Mouse (Mus musculus): ENCODE data around the gene Tbc1d21. TPM values are rescaled to one million over a fixed set of nuclear protein-coding genes. Genes with fewer than 3 reads are reported as not detected.

Tbc1d21 gene
- total and polyA plus RNA-seq, 2 experiments, result not detected

DNA sequence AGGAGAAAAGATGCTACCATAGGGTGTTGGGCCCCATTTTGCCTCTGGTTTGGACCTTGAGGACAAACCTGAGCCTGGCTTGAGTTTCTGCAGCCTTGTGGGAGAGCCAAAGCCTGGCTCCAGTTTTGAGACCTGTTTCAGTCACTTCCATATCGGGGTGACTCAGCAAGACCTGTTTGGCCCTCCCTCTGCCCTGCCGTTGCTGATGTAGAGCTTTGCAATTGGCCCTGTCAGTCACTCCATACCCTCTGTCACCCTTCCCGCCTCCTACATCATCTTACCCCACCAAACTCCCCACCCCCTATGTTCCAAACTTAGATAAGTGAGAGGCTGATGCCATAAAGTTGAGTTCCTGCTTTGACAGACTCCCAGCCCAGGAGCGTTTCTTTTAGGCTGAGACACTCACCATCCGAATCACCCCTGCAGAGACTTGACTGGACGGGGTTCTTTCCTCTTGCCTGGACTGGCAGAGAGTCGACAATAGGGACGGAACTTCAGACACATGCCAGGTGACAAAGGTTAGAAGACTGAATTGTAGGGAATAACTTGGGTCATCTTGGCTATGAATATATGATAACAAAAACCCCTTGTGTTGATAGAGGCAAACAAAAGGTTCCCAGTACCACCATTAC is 33.5 kb downstream of the Tbc1d21 start:
- Histone ChIP-seq H3K9ac (ENCODE audit: low read depth, low read length) (no peak overlapping the region), H3K4me3 (ENCODE audit: insufficient read depth, low read depth, low read length) (no peak overlapping the region), H3K27ac (replicated peaks; ENCODE audit: insufficient read depth, low read depth, low read length) (no peak overlapping the region), H3K36me3 (ENCODE audit: control insufficient read depth, insufficient read depth, low read length) (no peaks in the 10 kb centered on the region), H3K27me3 (ENCODE audit: control insufficient read depth, insufficient read depth, low read length) (no peaks in the 10 kb centered on the region), H3K4me1 (ENCODE audit: control insufficient read depth, insufficient read depth, low read length) (no peaks in the 10 kb centered on the region), H3K79me2 (ENCODE audit: control insufficient read depth, insufficient read depth, low read length) (no peaks in the 10 kb centered on the region)
- DNase-seq (ENCODE audit: extremely low read depth, low read depth, low spot score), result no peak
- no peak for TF ChIP-seq CTCF (IDR thresholded peaks at IDR 0.05; ENCODE audit: low read depth, low read length)
- TF ChIP-seq POLR2A (IDR thresholded peaks at IDR 0.05; ENCODE audit: extremely low read depth, insufficient read depth, low read length), result no peak
- 79% methylated on average over 8 of the region's 8 CpGs for WGBS

DNA sequence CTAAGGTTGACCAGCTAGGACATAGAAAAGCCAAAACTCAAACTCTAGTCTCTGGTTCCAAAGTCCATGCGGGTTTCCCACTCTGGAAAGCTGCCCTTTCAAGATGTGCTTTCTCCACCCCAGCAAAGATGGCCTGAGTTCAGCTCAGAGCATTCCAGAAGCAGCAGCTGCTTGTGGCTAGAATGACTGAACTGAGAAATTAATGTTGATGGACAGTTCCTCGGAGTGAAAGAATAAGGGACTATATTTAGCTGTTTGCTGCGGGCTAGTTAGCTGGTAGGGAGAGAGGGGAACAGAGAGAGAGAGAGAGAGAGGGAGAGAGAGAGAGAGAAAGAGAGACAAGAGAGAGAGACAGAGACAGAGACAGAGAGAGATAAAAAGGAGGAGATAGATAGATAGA is 39.0 kb downstream of the Tbc1d21 start:
- no peak for TF ChIP-seq POLR2A (IDR thresholded peaks at IDR 0.05; ENCODE audit: extremely low read depth, insufficient read depth, low read length)
- no peak for TF ChIP-seq CTCF (IDR thresholded peaks at IDR 0.05; ENCODE audit: low read depth, low read length)
- WGBS, result 71% methylated on average over 3 of the region's 3 CpGs
- DNase-seq (ENCODE audit: extremely low read depth, low read depth, low spot score), result no peak
- Histone ChIP-seq H3K27me3 (ENCODE audit: control insufficient read depth, insufficient read depth, low read length) (no peaks in the 10 kb centered on the region), H3K36me3 (ENCODE audit: control insufficient read depth, insufficient read depth, low read length) (no peaks in the 10 kb centered on the region), H3K4me1 (ENCODE audit: control insufficient read depth, insufficient read depth, low read length) (no peaks in the 10 kb centered on the region), H3K27ac (replicated peaks; ENCODE audit: insufficient read depth, low read depth, low read length) (no peak overlapping the region), H3K4me3 (ENCODE audit: insufficient read depth, low read depth, low read length) (no peak overlapping the region), H3K9ac (ENCODE audit: low read depth, low read length) (no peak overlapping the region), H3K79me2 (ENCODE audit: control insufficient read depth, insufficient read depth, low read length) (no peaks in the 10 kb centered on the region)

DNA sequence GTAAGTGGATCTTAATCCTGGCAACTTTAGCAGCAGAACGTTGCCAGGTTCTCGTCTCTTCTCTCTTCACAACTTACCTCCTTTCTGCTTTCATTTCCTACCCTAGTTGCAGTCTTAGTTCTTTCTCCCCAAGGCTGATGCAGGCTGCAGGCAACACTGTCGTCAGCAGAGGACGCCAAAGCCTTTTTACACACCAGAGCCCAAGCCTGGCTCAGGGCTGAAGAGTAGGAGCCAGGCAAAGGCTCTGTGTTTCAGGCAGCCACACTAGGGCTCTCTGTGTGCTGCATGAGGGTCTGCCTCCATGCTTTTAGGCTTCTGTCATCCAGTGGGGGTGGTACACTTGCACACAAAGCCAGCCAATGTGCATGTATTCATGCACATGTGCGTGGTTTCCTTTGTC is 40.0 kb downstream of the Tbc1d21 start:
- no peaks in the 10 kb centered on the region for H3K27me3 ChIP-seq (ENCODE audit: control insufficient read depth, insufficient read depth, low read length)
- no peaks in the 10 kb centered on the region for H3K4me1 ChIP-seq (ENCODE audit: control insufficient read depth, insufficient read depth, low read length)
- no peak for DNase-seq (ENCODE audit: extremely low read depth, low read depth, low spot score)
- H3K9ac ChIP-seq (ENCODE audit: low read depth, low read length), result no peak overlapping the region
- peak; percentile 84 for TF ChIP-seq CTCF (IDR thresholded peaks at IDR 0.05; ENCODE audit: low read depth, low read length)
- TF ChIP-seq POLR2A (IDR thresholded peaks at IDR 0.05; ENCODE audit: extremely low read depth, insufficient read depth, low read length), result no peak
- no peak overlapping the region for H3K27ac ChIP-seq (replicated peaks; ENCODE audit: insufficient read depth, low read depth, low read length)
- 26% methylated on average over 5 of the region's 5 CpGs for WGBS
- no peaks in the 10 kb centered on the region for H3K36me3 ChIP-seq (ENCODE audit: control insufficient read depth, insufficient read depth, low read length)
- H3K4me3 ChIP-seq (ENCODE audit: insufficient read depth, low read depth, low read length), result no peak overlapping the region
- H3K79me2 ChIP-seq (ENCODE audit: control insufficient read depth, insufficient read depth, low read length), result no peaks in the 10 kb centered on the region

DNA sequence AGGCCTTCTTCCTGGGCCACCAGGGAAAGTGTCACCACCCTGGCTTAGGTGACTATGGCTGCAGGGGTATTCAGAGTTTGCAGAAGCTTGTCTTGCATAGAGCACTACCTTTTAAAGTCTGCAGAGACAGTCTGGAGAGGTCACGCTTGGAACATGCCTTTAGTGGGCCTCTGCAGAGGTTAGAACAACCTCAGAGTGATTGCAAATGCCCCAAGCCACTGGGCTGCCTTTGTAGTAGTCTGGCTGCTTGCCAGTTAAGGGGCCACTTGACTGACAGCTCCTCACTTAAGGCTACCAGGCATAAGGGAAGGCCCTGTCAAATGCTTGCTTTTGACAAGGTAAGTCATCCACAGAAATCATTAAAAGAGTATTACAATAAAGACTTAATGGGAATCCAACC is 42.9 kb downstream of the Tbc1d21 start:
- WGBS, result 69% methylated on average over 1 of the region's 1 CpGs
- Histone ChIP-seq H3K4me3 (ENCODE audit: insufficient read depth, low read depth, low read length) (no peak overlapping the region), H3K9ac (ENCODE audit: low read depth, low read length) (no peak overlapping the region), H3K27me3 (ENCODE audit: control insufficient read depth, insufficient read depth, low read length) (no peaks in the 10 kb centered on the region), H3K27ac (replicated peaks; ENCODE audit: insufficient read depth, low read depth, low read length) (no peak overlapping the region), H3K36me3 (ENCODE audit: control insufficient read depth, insufficient read depth, low read length) (no peaks in the 10 kb centered on the region), H3K4me1 (ENCODE audit: control insufficient read depth, insufficient read depth, low read length) (no peaks in the 10 kb centered on the region), H3K79me2 (ENCODE audit: control insufficient read depth, insufficient read depth, low read length) (no peaks in the 10 kb centered on the region)
- DNase-seq (ENCODE audit: extremely low read depth, low read depth, low spot score), result no peak
- no peak for TF ChIP-seq CTCF (IDR thresholded peaks at IDR 0.05; ENCODE audit: low read depth, low read length)
- TF ChIP-seq POLR2A (IDR thresholded peaks at IDR 0.05; ENCODE audit: extremely low read depth, insufficient read depth, low read length), result no peak

DNA sequence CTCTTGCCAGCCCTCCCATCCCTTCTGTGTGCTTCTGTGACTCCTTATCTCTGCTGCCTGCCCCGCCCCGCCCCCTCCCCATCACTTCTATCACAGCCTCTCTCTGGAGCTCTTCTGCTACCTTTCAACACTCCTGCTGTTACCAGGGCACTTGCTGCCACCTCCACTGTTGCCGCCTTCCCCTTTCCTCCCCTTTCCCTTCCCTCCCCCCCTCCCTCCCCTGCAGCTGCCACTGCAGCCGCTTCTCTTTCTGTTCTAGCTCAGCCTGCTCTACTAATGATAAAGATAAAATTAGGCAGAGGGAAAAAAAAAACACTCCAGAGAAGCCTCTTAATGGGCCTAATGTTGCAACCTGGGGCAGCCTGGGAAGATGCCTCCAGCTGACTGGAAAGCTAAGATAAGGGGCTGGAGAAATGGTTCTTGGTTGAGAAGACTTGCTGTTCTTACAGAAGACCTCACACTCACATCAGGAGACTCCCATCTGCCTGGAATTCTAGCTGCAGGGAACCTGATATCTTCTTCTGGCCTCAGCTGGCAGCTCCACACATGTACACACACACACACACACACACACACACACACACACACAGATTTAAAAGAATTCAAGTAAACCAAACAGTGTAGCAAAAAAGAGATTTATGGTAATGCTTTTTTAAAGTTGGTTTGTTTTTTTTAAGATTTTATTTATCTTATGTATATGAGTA is 43.6 kb downstream of the Tbc1d21 start:
- 49% methylated on average over 4 of the region's 4 CpGs for WGBS
- Histone ChIP-seq H3K36me3 (ENCODE audit: control insufficient read depth, insufficient read depth, low read length) (no peaks in the 10 kb centered on the region), H3K9ac (ENCODE audit: low read depth, low read length) (no peak overlapping the region), H3K4me1 (ENCODE audit: control insufficient read depth, insufficient read depth, low read length) (no peaks in the 10 kb centered on the region), H3K27ac (replicated peaks; ENCODE audit: insufficient read depth, low read depth, low read length) (no peak overlapping the region), H3K79me2 (ENCODE audit: control insufficient read depth, insufficient read depth, low read length) (no peaks in the 10 kb centered on the region), H3K27me3 (ENCODE audit: control insufficient read depth, insufficient read depth, low read length) (no peaks in the 10 kb centered on the region), H3K4me3 (ENCODE audit: insufficient read depth, low read depth, low read length) (no peak overlapping the region)
- no peak for DNase-seq (ENCODE audit: extremely low read depth, low read depth, low spot score)
- TF ChIP-seq POLR2A (IDR thresholded peaks at IDR 0.05; ENCODE audit: extremely low read depth, insufficient read depth, low read length) (no peak), CTCF (IDR thresholded peaks at IDR 0.05; ENCODE audit: low read depth, low read length) (no peak)

DNA sequence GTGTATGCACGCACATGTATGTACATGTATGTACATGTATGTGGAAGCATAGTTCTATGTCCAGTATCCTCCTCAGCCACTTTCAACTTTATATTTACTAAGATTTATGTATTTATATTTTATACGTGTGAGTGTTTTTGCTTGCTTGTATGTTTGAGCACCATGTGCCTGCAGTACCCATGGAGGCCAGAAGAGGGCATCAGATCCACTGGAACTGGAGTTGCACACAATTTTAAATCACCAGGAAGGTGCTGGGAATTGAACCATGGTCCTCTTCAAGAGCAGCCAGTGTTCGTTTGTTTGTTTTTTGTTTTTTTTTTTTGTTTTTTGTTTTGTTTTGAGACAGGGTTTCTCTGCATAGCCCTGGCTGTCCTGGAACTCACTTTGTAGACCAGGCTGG is 48.6 kb downstream of the Tbc1d21 start:
- no peak for DNase-seq (ENCODE audit: extremely low read depth, low read depth, low spot score)
- Histone ChIP-seq H3K9ac (ENCODE audit: low read depth, low read length) (no peak overlapping the region), H3K4me1 (ENCODE audit: control insufficient read depth, insufficient read depth, low read length) (no peaks in the 10 kb centered on the region), H3K79me2 (ENCODE audit: control insufficient read depth, insufficient read depth, low read length) (no peaks in the 10 kb centered on the region), H3K27ac (replicated peaks; ENCODE audit: insufficient read depth, low read depth, low read length) (no peak overlapping the region), H3K4me3 (ENCODE audit: insufficient read depth, low read depth, low read length) (no peak overlapping the region), H3K27me3 (ENCODE audit: control insufficient read depth, insufficient read depth, low read length) (no peaks in the 10 kb centered on the region; the same call in 1 of the 2 replicates), H3K36me3 (ENCODE audit: control insufficient read depth, insufficient read depth, low read length) (no peaks in the 10 kb centered on the region)
- 95% methylated on average over 3 of the region's 3 CpGs for WGBS
- TF ChIP-seq CTCF (IDR thresholded peaks at IDR 0.05; ENCODE audit: low read depth, low read length), result no peak; the same call in 1 of the 2 replicates
- no peak for TF ChIP-seq POLR2A (IDR thresholded peaks at IDR 0.05; ENCODE audit: extremely low read depth, insufficient read depth, low read length)
